ENCODE assay signal across 13 mouse cellular contexts in genomic region chr7:81011576-81011975, GRCm38 (mm10).
DNase-seq lines count a peak whose midpoint lies in the region.
"Had no signal": no experiment of that assay in that cellular context is flagged by ENCODE, and none has a peak within 500 bp of the region (broad histone marks: within the 10 kb centered on the region; RNA-seq: fewer than 3 reads in every experiment).

No protein-coding gene starts in this region.

- DNase-seq in cerebellum, adult 18-20 months = peak; percentile 39 to 41
- DNase-seq in cerebellum, adult 9-10 months = no peak
- peak; percentile 19 to 41 for DNase-seq in cerebellum, postnatal 10 days
- no peak for DNase-seq in cerebellum, adult 8-10 months
- DNase-seq in cerebellum, postnatal 25 days = peak; percentile 49 to 74
- DNase-seq in cerebellum, postnatal 4 days (ENCODE audit: low spot score in 2 of 2) = no peak
- peak; percentile 64 for DNase-seq in NIH3T3 (ENCODE audit: low read depth)
- DNase-seq: adrenal gland, adult 2 months; adrenal gland, postnatal 10 days; adrenal gland, postnatal 25 days; B cell, adult 2 months; embryo, embryonic 11 days; gastrocnemius, adult 2 months had no signal

Comparison
In these comparisons a context has a peak if more than half of its experiments do, and no peak if none do; other contexts are left out.
1. DNase-seq: peak in cerebellum, adult 18-20 months (2 of 2), cerebellum, postnatal 10 days (2 of 2), cerebellum, postnatal 25 days (2 of 2) and NIH3T3 (single experiment); none in cerebellum, adult 9-10 months (single experiment), cerebellum, adult 8-10 months (single experiment) and cerebellum, postnatal 4 days (0 of 2).